Mouse (Mus musculus): ENCODE data around the gene Dok7. TPM values are rescaled to one million over a fixed set of nuclear protein-coding genes. Genes with fewer than 3 reads are reported as not detected.

Dok7 gene
- total and polyA plus RNA-seq, 3 experiments: not detected

DNA sequence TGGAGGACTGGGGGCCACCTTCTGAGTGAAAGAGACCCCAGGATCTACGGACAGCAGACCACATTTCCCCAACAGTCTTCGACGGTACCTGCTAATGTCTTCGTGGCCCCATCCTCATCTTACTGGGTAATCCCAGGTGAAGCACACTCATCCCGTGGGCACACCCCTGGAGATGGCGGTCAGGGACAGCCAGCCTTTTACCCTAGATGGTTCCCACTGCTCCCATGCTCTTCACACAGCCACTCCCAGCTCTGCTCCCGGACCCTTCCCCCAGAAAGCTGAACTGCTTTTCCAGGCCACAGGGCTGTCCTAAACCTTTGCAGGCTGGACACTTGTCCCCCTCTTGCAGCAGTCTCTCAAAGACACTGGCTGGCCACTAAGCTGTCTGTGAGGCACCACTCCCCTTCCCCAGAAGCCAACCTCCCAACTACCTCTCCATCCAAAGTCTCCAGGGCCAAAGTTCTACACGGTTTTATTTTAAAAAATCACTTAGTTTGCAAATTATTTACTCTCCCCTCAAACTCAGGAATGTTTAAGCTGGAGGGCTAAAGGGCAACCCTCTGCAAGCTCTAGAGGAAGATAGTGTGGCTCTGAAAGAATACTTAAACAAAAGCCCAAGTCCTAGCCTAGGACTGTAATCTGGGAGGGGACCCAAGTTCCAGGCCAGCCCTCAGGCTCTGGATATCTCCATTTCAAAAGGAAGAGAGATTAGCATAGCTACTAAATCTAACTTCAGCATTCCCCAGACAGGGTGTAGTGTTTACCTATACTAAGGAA lies 47.8 kb downstream of the Dok7 start:
- dilution Hi-C loops (cut with MboI; ENCODE audit: extremely low pct_ligation_motif_present, extremely low pct_unique_long_range_greater_than_20kb, low sequenced_read_pairs): no loop called here
- no peaks in the 10 kb centered on the region for H3K9me3 ChIP-seq (replicated peaks; ENCODE audit: low read length)
- H3K36me3 ChIP-seq (replicated peaks in 1 of 2; ENCODE audit: control insufficient read depth in 1 of 2, insufficient read depth in 1 of 2, low read length in 1 of 2): peaks cover 31 to 42% of the 10 kb centered on the region in 2 experiments
- no peak for TF ChIP-seq JUN (IDR thresholded peaks at IDR 0.05; ENCODE audit: insufficient read depth, low read depth, low read length)
- TF ChIP-seq E2F4 (IDR thresholded peaks at IDR 0.05; ENCODE audit: insufficient replicate concordance, low read depth, low read length): no peak
- no peak for TF ChIP-seq NRF1 (IDR thresholded peaks at IDR 0.05; ENCODE audit: low read depth, low read length)
- TF ChIP-seq RCOR1 (conservative IDR thresholded peaks at IDR 0.05; ENCODE audit: low read depth, low read length): no peak
- no peak for TF ChIP-seq ZNF384 (IDR thresholded peaks at IDR 0.05; ENCODE audit: low read depth, low read length)
- TF ChIP-seq NELFE (IDR thresholded peaks at IDR 0.05; ENCODE audit: low read depth, low read length): no peak
- no peak for TF ChIP-seq CHD1 (IDR thresholded peaks at IDR 0.05; ENCODE audit: low read depth, low read length)
- TF ChIP-seq ETS1 (conservative IDR thresholded peaks at IDR 0.05; ENCODE audit: low read depth, low read length): no peak
- no peak for TF ChIP-seq EP300 (IDR thresholded peaks at IDR 0.05; ENCODE audit: low read length)
- no peak for TF ChIP-seq MEF2A (IDR thresholded peaks at IDR 0.05; ENCODE audit: borderline replicate concordance, low read depth, low read length)
- no peak for TF ChIP-seq UBTF (IDR thresholded peaks at IDR 0.05; ENCODE audit: low read depth, low read length)
- TF ChIP-seq ZKSCAN1 (IDR thresholded peaks at IDR 0.05; ENCODE audit: borderline replicate concordance, low read depth, low read length): no peak
- no peak for TF ChIP-seq ZMIZ1 (IDR thresholded peaks at IDR 0.05; ENCODE audit: low read depth, low read length)
- no peak for TF ChIP-seq HCFC1 (IDR thresholded peaks at IDR 0.05; ENCODE audit: low read depth, low read length)
- no peak for TF ChIP-seq SMC3 (IDR thresholded peaks at IDR 0.05; ENCODE audit: low read depth, low read length)
- no peak for TF ChIP-seq CTCF (conservative IDR thresholded peaks at IDR 0.05 in 1 of 2, IDR thresholded peaks at IDR 0.05 in 1 of 2; ENCODE audit: low read depth in 2 of 2, low read length in 2 of 2)
- TF ChIP-seq BHLHE40 (IDR thresholded peaks at IDR 0.05; ENCODE audit: low read depth, low read length): no peak
- TF ChIP-seq POLR2AphosphoS2 (IDR thresholded peaks at IDR 0.05; ENCODE audit: low read depth, low read length): no peak
- no peak for TF ChIP-seq SIN3A (IDR thresholded peaks at IDR 0.05; ENCODE audit: low read length)
- H3K79me2 ChIP-seq (replicated peaks; ENCODE audit: control insufficient read depth, extremely low read depth, insufficient read depth, poor library complexity, severe bottlenecking): 0 out of 2 replicates have a peak, but pooled peaks cover 3% of the 10 kb centered on the region
- no peak overlapping the region for H3K27ac ChIP-seq (ENCODE audit: insufficient read depth, low read depth)
- peak overlapping the region in 2 of 3 experiments; percentile 67 to 73 for H3K4me3 ChIP-seq (replicated peaks in 1 of 3; ENCODE audit: low read depth in 2 of 3, low read length in 2 of 3, poor library complexity in 1 of 3)
- no peak for DNase-seq (ENCODE audit: extremely low read depth)
- peak overlapping the region; percentile 41; the same call in 1 of the 2 replicates for H3K9ac ChIP-seq (ENCODE audit: insufficient read depth, low read depth)
- H3K4me2 ChIP-seq (ENCODE audit: insufficient read depth, low read depth, poor library complexity, severe bottlenecking): peak overlapping the region; percentile 68
- peaks cover 18 to 30% of the 10 kb centered on the region in 2 experiments for H3K4me1 ChIP-seq (ENCODE audit: control insufficient read depth in 1 of 2, insufficient read depth in 2 of 2)
- in situ Hi-C loops (cut with MboI; ENCODE audit: low pct_ligation_motif_present, low pct_unique_long_range_greater_than_20kb, low sequenced_read_pairs): no loop called here
- peaks cover 19% of the 10 kb centered on the region for H3K27me3 ChIP-seq (replicated peaks)
